Mouse (Mus musculus) inflammation-experienced regulatory T-cells, adult 6 months (primary cell): ENCODE data around the gene Ppp2ca. TPM values are rescaled to one million over a fixed set of nuclear protein-coding genes. Genes with fewer than 3 reads are reported as not detected.
"Not testable (repeated sequence)": the region's sequence is repeated elsewhere in the genome, so short reads cannot be mapped to it uniquely, and the experiment has no call there.

Experiments used
- ATAC-seq: one replicate; pipeline ENCODE4 v1.8.0; 2017
- polyA plus RNA-seq, 3 experiments: library from polyadenylated mRNA; unstranded; fragments of 100-300 nt; shearing (Covaris generic); gene quantifications; one replicate each; pipeline ENCODE4 v1.2.1; 2017

Gene Ppp2ca
- polyA plus RNA-seq, 3 experiments from 2014 or later: 14.5 to 15.1 (median 14.5) TPM

DNA sequence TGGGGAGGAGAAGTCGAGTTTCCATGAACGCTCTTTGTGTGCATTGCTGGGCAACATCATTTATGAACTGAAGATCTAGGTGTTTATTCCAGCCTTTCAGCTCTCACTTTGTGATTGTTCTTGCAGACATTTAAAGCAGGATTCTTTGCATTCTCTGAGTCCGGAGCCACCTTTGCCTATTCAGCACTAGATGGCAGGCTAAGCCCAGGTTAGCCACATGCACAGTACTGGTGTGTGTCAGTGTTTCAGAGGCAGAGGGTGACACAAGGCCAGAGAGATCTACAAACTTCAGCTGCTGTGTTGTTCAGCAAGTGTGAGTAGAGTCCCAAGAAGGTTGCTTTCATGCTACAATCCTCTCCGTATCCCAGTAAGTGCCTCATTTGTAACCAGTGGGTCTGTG, 45.2 kb downstream of the Ppp2ca start:
- not testable (repeated sequence) for ATAC-seq

DNA sequence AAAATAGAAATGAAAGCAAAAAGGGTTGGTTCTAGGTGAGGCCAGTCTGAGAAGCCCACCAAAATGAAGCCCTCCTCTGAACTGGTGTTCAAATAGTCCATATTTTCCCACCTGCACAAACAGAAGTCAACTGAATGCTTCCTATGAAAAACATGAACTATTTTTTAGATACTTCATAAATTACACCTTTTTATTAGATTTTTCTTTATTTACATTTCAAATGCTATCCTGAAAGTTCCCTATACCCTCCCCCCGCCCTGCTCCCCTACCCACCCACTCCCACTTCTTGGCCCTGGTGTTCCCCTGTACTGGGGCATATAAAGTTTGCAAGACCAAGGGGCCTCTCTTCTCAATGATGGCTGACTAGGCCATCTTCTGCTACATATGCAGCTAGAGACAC, 46.9 kb downstream of the Ppp2ca start, which contains the start of gene Olfr1373:
Gene Olfr1373 (minus strand): TSS at position 101 of the 400 bp plus-strand sequence.
- not testable (repeated sequence) for ATAC-seq

DNA sequence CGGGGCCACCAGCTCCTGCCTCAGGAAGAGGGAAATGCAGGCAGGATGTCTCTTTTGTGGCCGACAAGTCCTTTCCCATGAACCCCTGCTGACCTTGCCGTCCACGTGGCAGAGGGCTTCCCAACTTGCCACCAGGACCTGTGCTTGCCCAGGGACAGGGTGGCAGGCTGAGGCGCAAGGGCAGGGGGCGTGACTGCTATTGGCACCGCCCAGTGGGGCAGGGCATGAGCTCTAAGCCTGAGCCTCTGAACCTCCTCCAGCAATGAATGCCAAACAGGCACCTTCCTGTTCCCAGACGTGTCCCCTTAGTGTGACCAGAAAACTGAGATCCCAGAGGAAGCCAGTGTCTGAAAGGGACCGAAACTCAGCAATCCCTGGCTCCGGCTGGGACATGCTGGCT, 65.4 kb downstream of the Ppp2ca start:
- ATAC-seq: no peak

DNA sequence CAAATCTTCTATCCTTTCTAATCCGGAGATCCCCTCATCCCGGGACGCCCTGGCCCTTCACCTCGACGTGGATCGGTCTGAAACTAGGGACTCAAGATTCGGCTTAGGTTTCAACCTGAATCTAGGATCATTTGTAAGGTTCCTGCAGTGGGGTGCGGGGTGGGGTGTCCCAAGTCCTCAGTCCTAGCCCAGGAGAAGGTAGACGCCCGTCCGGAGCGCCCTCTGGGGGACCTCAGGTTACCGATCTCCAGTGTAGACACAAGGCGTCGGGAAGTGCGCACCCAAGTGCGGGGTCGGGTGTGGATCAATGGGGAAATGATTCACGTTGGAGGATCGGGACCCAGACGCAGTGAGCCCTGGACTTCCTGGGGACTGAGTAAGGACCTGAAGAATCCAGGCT, 68.6 kb downstream of the Ppp2ca start:
- ATAC-seq: no peak

DNA sequence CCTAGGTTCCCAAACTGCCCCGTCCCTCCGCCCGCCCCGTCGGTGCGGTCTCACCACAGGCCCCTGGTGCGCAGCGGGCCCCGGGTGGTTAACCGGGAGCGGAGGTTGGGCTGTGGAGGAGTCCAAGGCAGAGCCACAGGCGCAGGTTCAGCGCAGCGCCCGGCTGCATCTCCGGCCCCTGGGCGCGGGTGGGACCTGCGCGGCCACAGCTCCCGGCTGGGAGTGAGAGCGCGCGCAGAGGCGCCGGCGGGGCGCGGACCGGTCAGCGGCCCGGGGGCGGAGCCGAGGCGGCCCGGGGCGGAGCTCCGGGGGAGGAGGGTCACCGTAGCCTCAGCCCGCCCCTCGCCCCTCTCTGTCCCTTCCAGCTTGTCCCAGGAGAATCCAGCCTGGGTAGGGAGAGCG, 69.4 kb downstream of the Ppp2ca start:
- ATAC-seq: not testable (repeated sequence)

DNA sequence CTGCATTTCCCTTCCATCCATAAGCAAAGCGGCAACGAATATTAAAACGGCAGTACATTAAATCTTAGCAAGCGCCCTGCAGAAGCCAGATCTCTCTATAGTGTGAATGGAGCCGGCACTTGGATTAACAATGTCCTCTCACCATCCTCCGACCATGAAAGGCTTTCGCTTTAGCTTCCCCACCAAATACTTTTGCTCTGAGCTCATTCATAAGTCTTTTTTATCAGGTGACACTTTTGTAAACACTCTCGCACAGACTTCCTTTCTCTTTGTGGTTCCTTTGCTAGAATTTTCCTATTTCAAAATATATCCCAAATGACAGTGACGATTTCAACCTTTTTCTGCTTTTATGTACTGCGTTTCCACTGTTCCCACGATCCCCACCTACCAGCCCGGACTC, 70.0 kb downstream of the Ppp2ca start:
- peak; percentile 41 for ATAC-seq

Other genes with a start within 250 kb of the Ppp2ca start
- 10 to 100 TPM; 14.1 to 21.5 (median 20.1) TPM for gene Jade2, start 241.0 kb upstream of the Ppp2ca start, polyA plus RNA-seq
- gene Cdkn2aipnl, start 131.0 kb upstream of the Ppp2ca start, polyA plus RNA-seq: 100 to 1,000 TPM in 1 of 3 experiments, 10 to 100 TPM in 2; 87.2 to 108 (median 97.6) TPM
- gene Ube2b, start 97.9 kb upstream of the Ppp2ca start, polyA plus RNA-seq: 100 to 1,000 TPM; 175 to 228 (median 189) TPM
- 1 to 10 TPM; 5.7 to 6.7 (median 6.2) TPM for gene Cdkl3, start 94.5 kb upstream of the Ppp2ca start, polyA plus RNA-seq
- gene Olfr1373, start 46.8 kb downstream of the Ppp2ca start, polyA plus RNA-seq: not detected
- not detected for gene Olfr1371, start 115.3 kb downstream of the Ppp2ca start, polyA plus RNA-seq
- 100 to 1,000 TPM; 274 to 332 (median 300) TPM for gene Skp1a, start 133.3 kb downstream of the Ppp2ca start, polyA plus RNA-seq
- gene Tcf7, start 184.3 kb downstream of the Ppp2ca start, polyA plus RNA-seq: 100 to 1,000 TPM; 144 to 447 (median 399) TPM